Mouse (Mus musculus): ENCODE measurements around the gene Taok1. TPM values are rescaled to one million over a fixed set of nuclear protein-coding genes. Genes with fewer than 3 reads are reported as not detected.

Taok1 gene
- polyA plus RNA-seq, 1 experiment = 9.2 TPM

DNA sequence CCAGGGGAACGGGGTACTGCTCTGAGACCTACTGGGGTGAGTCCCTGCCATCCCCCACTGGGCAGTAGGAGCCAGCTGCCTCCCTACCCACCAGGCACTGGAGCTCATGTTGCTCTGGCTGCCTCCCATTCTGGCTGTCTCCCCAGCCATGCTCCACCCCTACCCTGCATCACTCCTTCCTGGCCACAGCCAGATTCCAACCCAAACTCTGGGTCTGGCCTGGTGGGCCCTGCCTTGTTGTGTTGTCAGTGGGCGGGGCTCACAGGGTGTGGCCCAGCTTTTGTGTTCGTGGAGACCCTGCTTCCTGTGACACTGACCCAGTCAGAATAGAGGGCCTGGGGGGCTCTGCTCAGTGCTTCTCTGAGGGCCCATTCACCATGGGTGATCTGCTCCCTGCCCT, 104.1 kb downstream of the Taok1 start:
- H3K79me2 ChIP-seq (ENCODE audit: control insufficient read depth, insufficient read depth) = peaks cover 6% of the 10 kb centered on the region
- H3K27me3 ChIP-seq (ENCODE audit: control insufficient read depth, insufficient read depth, insufficient read length) = no peaks in the 10 kb centered on the region
- no peak for TF ChIP-seq CEBPB (IDR thresholded peaks at IDR 0.05; ENCODE audit: insufficient read depth, poor library complexity, severe bottlenecking)
- peak in 2 of 3 experiments; percentile 56 to 88 for TF ChIP-seq MYOD1 (IDR thresholded peaks at IDR 0.05; ENCODE audit: control insufficient read depth in 1 of 3, insufficient read length in 2 of 3, low read depth in 2 of 3)
- peak in 2 of 3 experiments; percentile 52 to 84 for TF ChIP-seq MYOG (IDR thresholded peaks at IDR 0.05; ENCODE audit: control insufficient read depth in 1 of 3, insufficient read depth in 1 of 3, insufficient read length in 2 of 3, low read depth in 2 of 3)
- TF ChIP-seq POLR2AphosphoS2 (IDR thresholded peaks at IDR 0.05; ENCODE audit: insufficient read length, low read depth) = peak; percentile 26
- TF ChIP-seq POLR2A (IDR thresholded peaks at IDR 0.05; ENCODE audit: insufficient read length, low read depth) = peak; percentile 42

DNA sequence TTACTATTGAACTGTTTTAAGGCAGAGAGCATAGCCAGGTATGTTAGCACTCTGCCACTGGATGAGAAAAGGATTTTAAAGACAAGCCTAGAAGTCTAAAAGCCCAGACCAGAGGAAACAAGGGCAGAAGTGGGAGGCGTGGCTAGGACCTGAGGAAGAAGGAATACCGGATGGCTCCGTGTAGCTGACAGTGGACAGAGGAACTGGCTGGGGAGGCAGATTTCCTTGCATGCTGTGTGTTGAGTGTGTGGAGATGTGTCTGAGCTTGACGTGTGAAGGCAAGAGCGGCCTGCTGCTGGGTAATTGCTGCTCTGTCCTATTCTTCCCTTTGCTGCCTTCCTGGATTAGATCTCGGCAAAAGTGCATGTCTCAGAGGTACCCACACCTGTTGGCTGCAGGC, 105.1 kb downstream of the Taok1 start:
- no peak overlapping the region for H3K4me2 ChIP-seq (ENCODE audit: low read depth)
- H3K4me3 ChIP-seq = no peak overlapping the region
- no peaks in the 10 kb centered on the region for H3K27me3 ChIP-seq (ENCODE audit: control insufficient read depth, insufficient read depth, insufficient read length)
- H3K36me3 ChIP-seq (ENCODE audit: control insufficient read depth, insufficient read depth) = peaks cover 22% of the 10 kb centered on the region
- TF ChIP-seq POLR2AphosphoS2 (IDR thresholded peaks at IDR 0.05; ENCODE audit: insufficient read length, low read depth) (peak; percentile 8), MAX (IDR thresholded peaks at IDR 0.05; ENCODE audit: low read depth) (no peak)
- H3ac ChIP-seq (ENCODE audit: control insufficient read depth, insufficient read length) = no peak overlapping the region
- H3K79me2 ChIP-seq (ENCODE audit: control insufficient read depth, insufficient read depth) = peaks cover 16% of the 10 kb centered on the region

More for the DNA sequence above, 104.1 kb downstream of the Taok1 start:
- peak overlapping the region; percentile 35 for H3K4me2 ChIP-seq (ENCODE audit: low read depth)
- no peak overlapping the region for H3K4me3 ChIP-seq
- no peak overlapping the region for H3ac ChIP-seq (ENCODE audit: control insufficient read depth, insufficient read length)
- peaks cover 22% of the 10 kb centered on the region for H3K36me3 ChIP-seq (ENCODE audit: control insufficient read depth, insufficient read depth)

DNA sequence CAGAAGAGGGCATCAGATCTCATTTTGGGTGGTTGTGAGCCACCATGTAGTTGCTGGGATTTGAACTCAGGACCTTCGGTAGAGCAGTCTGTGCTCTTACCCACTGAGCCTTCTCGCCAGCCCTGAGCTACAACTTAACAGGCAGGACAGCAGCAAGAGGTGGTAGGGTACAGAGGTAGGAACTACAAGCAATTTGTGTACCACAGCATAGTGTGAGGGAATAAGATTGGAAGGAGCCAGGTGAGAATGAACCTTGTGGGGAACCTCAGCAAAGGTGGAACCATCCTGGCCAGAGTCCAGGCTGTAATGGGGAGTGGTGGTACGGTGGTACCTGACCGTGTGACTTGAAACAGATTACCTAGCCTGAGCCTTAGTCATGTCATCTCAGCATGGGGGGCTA, 105.6 kb downstream of the Taok1 start:
- H3K36me3 ChIP-seq (ENCODE audit: control insufficient read depth, insufficient read depth) = peaks cover 20% of the 10 kb centered on the region
- H3ac ChIP-seq (ENCODE audit: control insufficient read depth, insufficient read length) = no peak overlapping the region
- H3K4me3 ChIP-seq = no peak overlapping the region
- H3K79me2 ChIP-seq (ENCODE audit: control insufficient read depth, insufficient read depth) = peaks cover 22% of the 10 kb centered on the region
- TF ChIP-seq CEBPB (IDR thresholded peaks at IDR 0.05; ENCODE audit: insufficient read depth, poor library complexity, severe bottlenecking) (no peak), MAX (IDR thresholded peaks at IDR 0.05; ENCODE audit: low read depth) (no peak), POLR2A (IDR thresholded peaks at IDR 0.05; ENCODE audit: insufficient read length, low read depth) (no peak), TCF3 (IDR thresholded peaks at IDR 0.05; ENCODE audit: insufficient read length, low read depth) (no peak), USF1 (IDR thresholded peaks at IDR 0.05; ENCODE audit: low read depth) (no peak), POLR2AphosphoS2 (IDR thresholded peaks at IDR 0.05; ENCODE audit: insufficient read length, low read depth) (no peak), MYOD1 (IDR thresholded peaks at IDR 0.05; ENCODE audit: control insufficient read depth in 1 of 3, insufficient read length in 2 of 3, low read depth in 2 of 3) (no peak), TCF12 (IDR thresholded peaks at IDR 0.05; ENCODE audit: insufficient read depth, poor library complexity, severe bottlenecking) (no peak), E2F4 (IDR thresholded peaks at IDR 0.05; ENCODE audit: insufficient read depth) (no peak), MYOG (IDR thresholded peaks at IDR 0.05; ENCODE audit: control insufficient read depth in 1 of 3, insufficient read depth in 1 of 3, insufficient read length in 2 of 3, low read depth in 2 of 3) (no peak), SRF (IDR thresholded peaks at IDR 0.05; ENCODE audit: control insufficient read depth, insufficient read length, low read depth) (no peak), REST (IDR thresholded peaks at IDR 0.05; ENCODE audit: insufficient read depth, insufficient read length) (no peak)
- H3K4me2 ChIP-seq (ENCODE audit: low read depth) = no peak overlapping the region
- H3K27me3 ChIP-seq (ENCODE audit: control insufficient read depth, insufficient read depth, insufficient read length) = no peaks in the 10 kb centered on the region

DNA sequence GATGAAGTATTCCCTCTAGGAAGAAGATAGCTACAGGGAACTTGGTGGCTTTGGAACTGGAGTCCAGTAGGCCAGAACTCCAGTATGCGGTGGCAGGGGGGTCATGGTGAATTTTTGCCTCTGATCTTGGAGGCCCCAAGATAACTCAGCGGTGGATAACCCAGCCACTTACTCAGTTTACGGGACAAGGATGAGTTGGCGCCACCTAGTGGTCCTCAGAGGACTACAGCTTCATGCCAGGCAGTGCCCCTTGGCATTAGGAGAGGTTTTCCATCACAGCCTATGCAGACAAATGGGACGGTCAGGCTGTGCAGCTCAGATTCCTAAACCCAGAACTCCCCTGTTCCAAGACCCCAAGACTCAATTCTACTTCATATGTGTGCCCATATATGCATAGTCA, 106.2 kb downstream of the Taok1 start:
- Histone ChIP-seq H3K79me2 (ENCODE audit: control insufficient read depth, insufficient read depth) (peaks cover 27% of the 10 kb centered on the region), H3K4me2 (ENCODE audit: low read depth) (no peak overlapping the region), H3K27me3 (ENCODE audit: control insufficient read depth, insufficient read depth, insufficient read length) (no peaks in the 10 kb centered on the region), H3K4me3 (no peak overlapping the region), H3ac (ENCODE audit: control insufficient read depth, insufficient read length) (no peak overlapping the region), H3K36me3 (ENCODE audit: control insufficient read depth, insufficient read depth) (peaks cover 16% of the 10 kb centered on the region)
- TF ChIP-seq MYOG (IDR thresholded peaks at IDR 0.05; ENCODE audit: control insufficient read depth in 1 of 3, insufficient read depth in 1 of 3, insufficient read length in 2 of 3, low read depth in 2 of 3) (no peak), MYOD1 (IDR thresholded peaks at IDR 0.05; ENCODE audit: control insufficient read depth in 1 of 3, insufficient read length in 2 of 3, low read depth in 2 of 3) (no peak), SRF (IDR thresholded peaks at IDR 0.05; ENCODE audit: control insufficient read depth, insufficient read length, low read depth) (peak; percentile 16), TCF12 (IDR thresholded peaks at IDR 0.05; ENCODE audit: insufficient read depth, poor library complexity, severe bottlenecking) (no peak), TCF3 (IDR thresholded peaks at IDR 0.05; ENCODE audit: insufficient read length, low read depth) (no peak), MAX (IDR thresholded peaks at IDR 0.05; ENCODE audit: low read depth) (no peak), POLR2A (IDR thresholded peaks at IDR 0.05; ENCODE audit: insufficient read length, low read depth) (no peak), POLR2AphosphoS2 (IDR thresholded peaks at IDR 0.05; ENCODE audit: insufficient read length, low read depth) (no peak)

DNA sequence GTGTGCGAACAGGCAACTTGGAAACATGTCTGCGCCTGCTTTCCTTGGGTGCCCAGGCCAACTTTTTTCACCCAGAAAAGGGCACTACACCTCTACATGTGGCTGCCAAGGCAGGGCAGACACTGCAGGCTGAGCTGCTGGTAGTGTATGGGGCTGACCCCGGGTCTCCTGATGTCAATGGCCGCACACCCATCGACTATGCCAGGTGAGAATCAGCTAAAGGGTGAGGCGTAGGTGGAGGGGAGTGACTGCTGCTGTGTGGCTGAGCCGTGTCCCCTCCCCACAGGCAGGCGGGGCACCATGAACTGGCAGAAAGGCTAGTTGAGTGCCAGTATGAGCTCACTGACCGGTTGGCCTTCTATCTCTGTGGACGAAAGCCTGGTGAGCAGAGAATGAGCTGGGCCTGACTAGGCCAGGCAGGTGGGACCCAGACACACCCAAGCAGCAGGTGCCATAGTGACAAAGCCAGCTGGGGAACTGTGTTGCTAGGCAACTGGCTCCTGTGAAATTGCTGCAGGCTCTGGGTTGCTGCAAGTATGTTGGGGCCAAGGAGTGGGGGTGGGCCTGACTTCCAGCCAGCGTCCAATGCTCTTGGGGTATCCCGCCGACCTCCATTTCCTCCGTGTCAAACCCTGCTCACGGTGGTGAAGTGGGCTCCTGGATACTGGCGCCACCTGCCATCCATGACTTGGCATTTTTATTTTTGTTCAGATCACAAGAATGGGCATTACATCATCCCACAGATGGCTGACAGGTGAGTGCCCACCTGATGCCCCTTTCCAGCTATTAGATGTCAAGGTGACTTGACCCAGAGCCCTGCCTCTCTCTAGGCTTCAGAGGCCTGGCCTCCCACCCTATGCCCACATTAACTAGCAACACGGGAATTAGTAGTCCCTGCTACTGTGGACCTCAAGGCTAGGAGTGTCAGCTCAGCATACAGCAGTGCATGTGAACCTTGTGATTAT, 107.0 kb downstream of the Taok1 start:
- peaks cover 11% of the 10 kb centered on the region for H3K36me3 ChIP-seq (ENCODE audit: control insufficient read depth, insufficient read depth)
- H3K27me3 ChIP-seq (ENCODE audit: control insufficient read depth, insufficient read depth, insufficient read length) = no peaks in the 10 kb centered on the region
- H3K4me2 ChIP-seq (ENCODE audit: low read depth) = no peak overlapping the region
- H3ac ChIP-seq (ENCODE audit: control insufficient read depth, insufficient read length) = no peak overlapping the region
- TF ChIP-seq MAX (IDR thresholded peaks at IDR 0.05; ENCODE audit: low read depth) (no peak), MYOG (IDR thresholded peaks at IDR 0.05; ENCODE audit: control insufficient read depth in 1 of 3, insufficient read depth in 1 of 3, insufficient read length in 2 of 3, low read depth in 2 of 3) (peak in 1 of 3 experiments; percentile 71), SRF (IDR thresholded peaks at IDR 0.05; ENCODE audit: control insufficient read depth, insufficient read length, low read depth) (no peak), MYOD1 (IDR thresholded peaks at IDR 0.05; ENCODE audit: control insufficient read depth in 1 of 3, insufficient read length in 2 of 3, low read depth in 2 of 3) (peak in 2 of 3 experiments; percentile 53 to 77), TCF12 (IDR thresholded peaks at IDR 0.05; ENCODE audit: insufficient read depth, poor library complexity, severe bottlenecking) (no peak)
- H3K4me3 ChIP-seq = no peak overlapping the region
- peaks cover 35% of the 10 kb centered on the region for H3K79me2 ChIP-seq (ENCODE audit: control insufficient read depth, insufficient read depth)

Measured in myocyte (in vitro differentiated cells).